In the genomic region with DNA sequence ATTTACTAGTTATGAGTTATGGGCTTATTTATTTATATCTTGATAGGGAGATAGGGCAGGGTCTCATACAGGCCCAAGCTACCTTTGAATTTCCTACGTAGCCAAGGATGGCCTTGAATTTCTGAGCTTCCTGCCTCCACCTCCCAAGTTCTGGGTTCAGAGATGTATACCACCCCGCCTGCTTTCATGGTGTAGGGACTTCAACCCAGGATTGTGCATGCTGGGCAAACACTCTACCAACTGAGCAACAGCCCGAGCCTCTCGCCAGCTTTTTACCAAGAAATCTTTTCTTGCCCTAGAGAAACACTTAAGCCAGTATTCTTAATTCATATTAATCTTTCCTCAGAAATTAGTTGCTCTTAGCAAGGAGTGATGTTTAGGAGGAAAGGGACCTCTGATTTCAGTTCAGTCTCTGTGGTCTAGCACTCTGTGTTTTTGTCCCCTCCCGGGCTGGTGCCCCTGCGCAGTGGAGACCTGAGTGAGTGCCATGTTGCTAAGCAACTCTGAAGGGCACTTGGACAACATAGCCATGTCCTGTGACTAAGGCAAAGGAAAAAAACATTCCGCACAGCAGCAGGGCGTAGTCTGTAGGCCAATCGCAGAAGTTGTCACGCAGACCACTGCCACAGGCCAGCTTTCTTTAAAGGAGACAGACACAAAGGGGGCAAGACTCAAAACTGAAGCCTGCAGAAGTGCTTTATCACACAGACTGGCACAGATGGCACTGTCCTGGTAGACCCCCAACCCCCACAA, we compare ENCODE assay signal across 10 mouse cellular contexts.
DNase-seq lines count a peak whose midpoint lies in the region; ATAC-seq lines count a peak whose summit lies in the region.
"Had no signal": no experiment of that assay in that cellular context is flagged by ENCODE, and none has a peak within 500 bp of the region (broad histone marks: within the 10 kb centered on the region; RNA-seq: fewer than 3 reads in every experiment).

No protein-coding gene starts in this region.

- WGBS in hindbrain, embryonic 11.5 days = 68% methylated on average over 10 of the region's 10 CpGs
- WGBS in neural tube, embryonic 12.5 days = 65% methylated on average over 10 of the region's 10 CpGs

- peaks cover 3% of the 10 kb centered on the region; the same call in 1 of the 2 replicates for H3K4me1 ChIP-seq in hindbrain, embryonic 11.5 days (replicated peaks; ENCODE audit: control insufficient read depth, insufficient read depth, low read length)
- no peaks in the 10 kb centered on the region for H3K4me1 ChIP-seq in neural tube, embryonic 12.5 days

- no peak overlapping the region for H3K27ac ChIP-seq in hindbrain, embryonic 11.5 days (ENCODE audit: low read depth, low read length)
- no peak overlapping the region for H3K27ac ChIP-seq in neural tube, embryonic 12.5 days
- H3K27ac ChIP-seq: macrophage had no signal

- H3K4me3 ChIP-seq in hindbrain, embryonic 11.5 days (ENCODE audit: low read depth, low read length) = no peak overlapping the region
- H3K4me3 ChIP-seq in neural tube, embryonic 12.5 days = no peak overlapping the region

- H3K27me3 ChIP-seq in hindbrain, embryonic 11.5 days (ENCODE audit: control insufficient read depth, insufficient read depth, low read length) = no peaks in the 10 kb centered on the region
- no peaks in the 10 kb centered on the region for H3K27me3 ChIP-seq in neural tube, embryonic 12.5 days (replicated peaks)

- intact Hi-C loops in left cerebral cortex, postnatal 10 days (cut with DNase I) = no loop called here

- H3K4me2 ChIP-seq in hindbrain, embryonic 11.5 days (replicated peaks; ENCODE audit: low read depth, low read length) = no peak overlapping the region
- no peak overlapping the region for H3K4me2 ChIP-seq in neural tube, embryonic 12.5 days (replicated peaks)

- no peak overlapping the region for H3K9ac ChIP-seq in hindbrain, embryonic 11.5 days (ENCODE audit: low read depth, low read length)
- no peak overlapping the region for H3K9ac ChIP-seq in neural tube, embryonic 12.5 days

- no peaks in the 10 kb centered on the region for H3K36me3 ChIP-seq in hindbrain, embryonic 11.5 days (ENCODE audit: control insufficient read depth, insufficient read depth, low read length)
- H3K36me3 ChIP-seq in neural tube, embryonic 12.5 days = no peaks in the 10 kb centered on the region
- H3K36me3 ChIP-seq: G1E had no signal

- H3K9me3 ChIP-seq in hindbrain, embryonic 11.5 days (ENCODE audit: control insufficient read depth, low read length) = no peaks in the 10 kb centered on the region
- H3K9me3 ChIP-seq in neural tube, embryonic 12.5 days = no peaks in the 10 kb centered on the region

- peak; percentile 44 for DNase-seq in Muller cell, postnatal 12 days (ENCODE audit: inconsistent ontology term)
- peak; percentile 65 for DNase-seq in brain, adult 2 months (ENCODE audit: low read depth, low spot score)
- peak; percentile 29 to 52 for DNase-seq in frontal cortex, adult 2 months (ENCODE audit: extremely low spot score in 1 of 2, low spot score in 1 of 2)
- DNase-seq in hindbrain, embryonic 11.5 days (ENCODE audit: low spot score) = peak; percentile 44
- peak; percentile 40 to 57 for DNase-seq in left cerebral cortex, postnatal 10 days (ENCODE audit: extremely low spot score in 1 of 2, low spot score in 2 of 2)
- DNase-seq in yolk sac, embryonic 10.5 days (ENCODE audit: low spot score) = no peak

- peak; percentile 85 for ATAC-seq in hindbrain, embryonic 11.5 days (ENCODE audit: low FRiP score)
- peak; percentile 91 for ATAC-seq in neural tube, embryonic 12.5 days (ENCODE audit: low FRiP score, low read depth)
- no peak for ATAC-seq in megakaryocyte-erythroid progenitor cell, adult 5-6 weeks (replicated peaks; ENCODE audit: low FRiP score, low TSS enrichment, poor library complexity, severe bottlenecking)
